Mouse (Mus musculus) CH12.LX (cell line): ENCODE data around the gene Scfd2. TPM values are rescaled to one million over a fixed set of nuclear protein-coding genes. Genes with fewer than 3 reads are reported as not detected.

Experiments
- DNase-seq: peaks from one replicate; pipeline ENCODE4 v3.0.0-alpha.2; 2013; ENCODE audit errors: extremely low read depth
- H3K27ac ChIP-seq: 2 replicates; pipeline ENCODE4 v1.5.1; 2012; ENCODE audit warnings: low read depth, mild to moderate bottlenecking, control low read depth, moderate library complexity; ENCODE audit not compliant: insufficient read depth
- H3K27me3 ChIP-seq: replicated peaks from 2 replicates; pipeline ENCODE3; 2012; ENCODE audit warnings: inconsistent platforms
- H3K36me3 ChIP-seq, 2 experiments: replicated peaks in 1 of 2; 2 replicates each; pipeline versions ENCODE3 to v1.6.1; 2012; ENCODE audit warnings: inconsistent platforms in 1 of 2, low read length in 1 of 2, mild to moderate bottlenecking in 1 of 2, mixed read lengths in 1 of 2, moderate library complexity in 1 of 2; ENCODE audit not compliant: control insufficient read depth in 1 of 2, insufficient read depth in 1 of 2
- H3K4me1 ChIP-seq, 2 experiments: 2 replicates each; pipeline ENCODE4 v1.6.1; 2012; ENCODE audit warnings: inconsistent platforms in 1 of 2, moderate library complexity in 1 of 2; ENCODE audit not compliant: insufficient read depth in 2 of 2, control insufficient read depth in 1 of 2
- H3K4me2 ChIP-seq: 2 replicates; pipeline ENCODE4 v1.6.1; 2012; ENCODE audit warnings: low read depth, mild to moderate bottlenecking, control low read depth; ENCODE audit not compliant: poor library complexity, insufficient read depth, severe bottlenecking
- H3K4me3 ChIP-seq, 3 experiments: fragments of 150-350 bp in 1 of 3; sonication (generic) in 1 of 3; replicated peaks in 1 of 3; 2 replicates each; pipeline versions ENCODE3 to v1.5.1; 2011 to 2012; ENCODE audit warnings: low read depth in 2 of 3, low read length in 2 of 3, mild to moderate bottlenecking in 2 of 3, moderate library complexity in 2 of 3, control low read depth in 1 of 3, improper control_type of control experiment in 1 of 3, inconsistent platforms in 1 of 3, mixed read lengths in 1 of 3; ENCODE audit not compliant: poor library complexity in 1 of 3
- H3K79me2 ChIP-seq: replicated peaks from 2 replicates; pipeline ENCODE4 v1.6.1; 2012; ENCODE audit warnings: mild to moderate bottlenecking, moderate library complexity; ENCODE audit not compliant: control insufficient read depth, poor library complexity, insufficient read depth, severe bottlenecking; ENCODE audit errors: extremely low read depth
- H3K9ac ChIP-seq: 2 replicates; pipeline ENCODE4 v1.6.1; 2012; ENCODE audit warnings: low read depth, mild to moderate bottlenecking, control low read depth, moderate library complexity; ENCODE audit not compliant: insufficient read depth
- H3K9me3 ChIP-seq: replicated peaks from 2 replicates; pipeline ENCODE3; 2012; ENCODE audit warnings: low read length, inconsistent platforms, mixed read lengths
- BHLHE40 ChIP-seq: IDR thresholded peaks from 2 replicates; pipeline ENCODE4 v1.6.1; 2011; ENCODE audit warnings: mild to moderate bottlenecking, low read depth, low read length, improper control_type of control experiment
- CHD1 ChIP-seq: IDR thresholded peaks from 2 replicates; pipeline ENCODE4 v1.6.1; 2012; ENCODE audit warnings: low read depth, low read length, improper control_type of control experiment, inconsistent platforms
- E2F4 ChIP-seq: IDR thresholded peaks from 2 replicates; pipeline ENCODE4 v1.6.1; 2011; ENCODE audit warnings: low read depth, low read length, improper control_type of control experiment; ENCODE audit not compliant: insufficient replicate concordance
- ELF1 ChIP-seq: IDR thresholded peaks from 2 replicates; pipeline ENCODE4 v1.6.1; 2014; ENCODE audit warnings: low read depth, mild to moderate bottlenecking, inconsistent platforms, low read length, improper control_type of control experiment
- EP300 ChIP-seq: IDR thresholded peaks from 2 replicates; pipeline ENCODE4 v1.6.1; 2011; ENCODE audit warnings: low read length, improper control_type of control experiment
- ETS1 ChIP-seq: conservative IDR thresholded peaks from 2 replicates; pipeline ENCODE4 v1.6.1; 2012; ENCODE audit warnings: low read depth, mild to moderate bottlenecking, inconsistent platforms, low read length, improper control_type of control experiment, moderate library complexity
- GABPA ChIP-seq: IDR thresholded peaks from 2 replicates; pipeline ENCODE4 v1.6.1; 2012; ENCODE audit warnings: low read depth, low read length, improper control_type of control experiment, inconsistent platforms; ENCODE audit not compliant: insufficient replicate concordance
- HCFC1 ChIP-seq: IDR thresholded peaks from 2 replicates; pipeline ENCODE4 v1.6.1; 2012; ENCODE audit warnings: low read depth, mild to moderate bottlenecking, inconsistent platforms, low read length, improper control_type of control experiment
- IRF4 ChIP-seq: IDR thresholded peaks from 2 replicates; pipeline ENCODE4 v1.6.1; 2014; ENCODE audit warnings: low read depth, mild to moderate bottlenecking, inconsistent platforms, low read length, improper control_type of control experiment
- JUND ChIP-seq: conservative IDR thresholded peaks from 2 replicates; pipeline ENCODE4 v1.6.1; 2011; ENCODE audit warnings: low read depth, low read length, improper control_type of control experiment
- KAT2A ChIP-seq: IDR thresholded peaks from 2 replicates; pipeline ENCODE4 v1.6.1; 2012; ENCODE audit warnings: low read length, improper control_type of control experiment, inconsistent platforms; ENCODE audit not compliant: insufficient replicate concordance
- MAZ ChIP-seq: IDR thresholded peaks from 2 replicates; pipeline ENCODE4 v1.6.1; 2012; ENCODE audit warnings: low read depth, mild to moderate bottlenecking, inconsistent platforms, low read length, improper control_type of control experiment, moderate library complexity
- MEF2A ChIP-seq: IDR thresholded peaks from 2 replicates; pipeline ENCODE4 v1.6.1; 2014; ENCODE audit warnings: low read depth, mild to moderate bottlenecking, inconsistent platforms, low read length, improper control_type of control experiment, borderline replicate concordance
- NELFE ChIP-seq: IDR thresholded peaks from 2 replicates; pipeline ENCODE4 v1.6.1; 2011; ENCODE audit warnings: low read depth, low read length, improper control_type of control experiment
- NRF1 ChIP-seq: IDR thresholded peaks from 2 replicates; pipeline ENCODE4 v1.6.1; 2014; ENCODE audit warnings: low read depth, mild to moderate bottlenecking, inconsistent platforms, low read length, improper control_type of control experiment, moderate library complexity
- PAX5 ChIP-seq: IDR thresholded peaks from 2 replicates; pipeline ENCODE4 v1.6.1; 2012; ENCODE audit warnings: low read length, inconsistent platforms, mixed read lengths
- RAD21 ChIP-seq: IDR thresholded peaks from 2 replicates; pipeline ENCODE4 v1.6.1; 2011; ENCODE audit warnings: low read depth, mild to moderate bottlenecking, low read length, improper control_type of control experiment, moderate library complexity
- SMC3 ChIP-seq: IDR thresholded peaks from 2 replicates; pipeline ENCODE4 v1.6.1; 2011; ENCODE audit warnings: low read depth, low read length, improper control_type of control experiment
- TCF12 ChIP-seq: IDR thresholded peaks from 2 replicates; pipeline ENCODE4 v1.6.1; 2014; ENCODE audit warnings: low read depth, mild to moderate bottlenecking, inconsistent platforms, low read length, improper control_type of control experiment
- USF1 ChIP-seq: IDR thresholded peaks from 2 replicates; pipeline ENCODE4 v1.6.1; 2014; ENCODE audit warnings: low read depth, mild to moderate bottlenecking, inconsistent platforms, low read length, improper control_type of control experiment
- ZC3H11A ChIP-seq: IDR thresholded peaks from 2 replicates; pipeline ENCODE4 v1.6.1; 2012; ENCODE audit warnings: low read depth, mild to moderate bottlenecking, inconsistent platforms, low read length, improper control_type of control experiment
- ZMIZ1 ChIP-seq: IDR thresholded peaks from 2 replicates; pipeline ENCODE4 v1.6.1; 2012; ENCODE audit warnings: low read depth, mild to moderate bottlenecking, inconsistent platforms, low read length, improper control_type of control experiment
- ZNF384 ChIP-seq: IDR thresholded peaks from 2 replicates; pipeline ENCODE4 v1.6.1; 2012; ENCODE audit warnings: low read depth, low read length, improper control_type of control experiment, inconsistent platforms
- dilution Hi-C: fragments of 300-500 bp; cut with MboI; formaldehyde crosslinking; loops from 2 replicates; pipeline ENCODE4 v1.14.3; 2020; ENCODE audit warnings: low sequenced_read_pairs; ENCODE audit not compliant: extremely low pct_unique_long_range_greater_than_20kb, extremely low pct_ligation_motif_present
- in situ Hi-C: fragments of 300-500 bp; cut with MboI; formaldehyde crosslinking; loops from 3 replicates; pipeline ENCODE4 v1.14.3; 2019; ENCODE audit warnings: low sequenced_read_pairs, low pct_ligation_motif_present, low pct_unique_long_range_greater_than_20kb, mixed read lengths
- polyA plus RNA-seq: library from polyadenylated mRNA; unstranded; fragments of >175 nt; gene quantifications from 2 replicates; pipeline ENCODE4 v1.2.1, GENCODE M21; 2012; ENCODE audit warnings: low read depth; ENCODE audit not compliant: insufficient read length
- total RNA-seq, 2 experiments: library from RNA; depleted of rRNA; stranded (reverse); fragments of 300-350 nt in 1 of 2; fragments of >200 nt in 1 of 2; gene quantifications; 2 replicates each; pipeline ENCODE4 v1.2.3; 2012 to 2014

Gene Scfd2
- total and polyA plus RNA-seq, 3 experiments = 13.2 to 18.0 (median 14.4) TPM

GRCm38 (mm10) chr5:74301443-74301842 is 230.1 kb downstream of the Scfd2 start:
- Histone ChIP-seq H3K79me2 (no peaks in the 10 kb centered on the region), H3K36me3 (no peaks in the 10 kb centered on the region), H3K27ac (no peak overlapping the region), H3K4me3 (no peak overlapping the region), H3K9me3 (no peaks in the 10 kb centered on the region), H3K27me3 (no peaks in the 10 kb centered on the region), H3K4me1 (peaks cover 3 to 16% of the 10 kb centered on the region in 2 experiments; a peak in 2 of 4 replicates), H3K9ac (no peak overlapping the region), H3K4me2 (no peak overlapping the region)
- dilution Hi-C loops (no loop called here), in situ Hi-C loops (loop anchor here (25.0 kb wide), 1 partner anchor 636 kb away; no protein-coding TSS in a partner anchor)
- DNase-seq = no peak
- TF ChIP-seq NRF1 = no peak
- TF ChIP-seq NELFE = no peak
- no peak for TF ChIP-seq IRF4
- no peak for TF ChIP-seq RAD21
- TF ChIP-seq SMC3 = no peak
- TF ChIP-seq ZMIZ1 = no peak
- no peak for TF ChIP-seq HCFC1
- TF ChIP-seq ETS1 = no peak
- no peak for TF ChIP-seq KAT2A
- no peak for TF ChIP-seq CHD1
- no peak for TF ChIP-seq ZC3H11A
- TF ChIP-seq ZNF384 = no peak
- TF ChIP-seq PAX5 = no peak
- TF ChIP-seq EP300 = no peak
- no peak for TF ChIP-seq JUND
- TF ChIP-seq MAZ = no peak
- TF ChIP-seq BHLHE40 = no peak
- no peak for TF ChIP-seq E2F4
- no peak for TF ChIP-seq TCF12
- no peak for TF ChIP-seq MEF2A

- DNase-seq = no peak
- no peaks in the 10 kb centered on the region for H3K36me3 ChIP-seq
- TF ChIP-seq E2F4 = no peak
- no peak for TF ChIP-seq TCF12
- TF ChIP-seq ZNF384 = no peak
- no peak for TF ChIP-seq SMC3
- no peak for TF ChIP-seq PAX5
- no peak for TF ChIP-seq IRF4
- TF ChIP-seq ZMIZ1 = no peak
- no peak for TF ChIP-seq MEF2A
- TF ChIP-seq GABPA = no peak
- TF ChIP-seq HCFC1 = no peak
- TF ChIP-seq ELF1 = no peak
- TF ChIP-seq USF1 = no peak
- TF ChIP-seq JUND = no peak
- H3K27me3 ChIP-seq = no peaks in the 10 kb centered on the region
- no peaks in the 10 kb centered on the region for H3K79me2 ChIP-seq
- dilution Hi-C loops = no loop called here
- no peak overlapping the region for H3K4me2 ChIP-seq
- no peak overlapping the region for H3K27ac ChIP-seq
- in situ Hi-C loops = loop anchor here (25.0 kb wide), 1 partner anchor 636 kb away; no protein-coding TSS in a partner anchor
- peaks cover 3 to 16% of the 10 kb centered on the region in 2 experiments; a peak in 2 of 4 replicates for H3K4me1 ChIP-seq
- no peak overlapping the region for H3K9ac ChIP-seq
- no peak overlapping the region for H3K4me3 ChIP-seq
- no peaks in the 10 kb centered on the region for H3K9me3 ChIP-seq
Measured at GRCm38 (mm10) chr5:74300931-74301330, 230.6 kb downstream of the Scfd2 start.
